Mouse (Mus musculus) lung, adult 18-20 months (tissue): ENCODE data around the gene Hif1an.
A peak's percentile ranks its signal among the peaks of the same experiment; 100 is the strongest.

ENCODE experiments used
- DNase-seq, 2 experiments: peaks; one replicate each; pipeline ENCODE4 v3.0.0; 2022; ENCODE audit warnings: mixed read lengths in 2 of 2

Gene Hif1an

GRCm38 (mm10) chr19:44567763-44568162 lies 5.1 kb downstream of the Hif1an start:
- DNase-seq, result peak; percentile 62

DNA sequence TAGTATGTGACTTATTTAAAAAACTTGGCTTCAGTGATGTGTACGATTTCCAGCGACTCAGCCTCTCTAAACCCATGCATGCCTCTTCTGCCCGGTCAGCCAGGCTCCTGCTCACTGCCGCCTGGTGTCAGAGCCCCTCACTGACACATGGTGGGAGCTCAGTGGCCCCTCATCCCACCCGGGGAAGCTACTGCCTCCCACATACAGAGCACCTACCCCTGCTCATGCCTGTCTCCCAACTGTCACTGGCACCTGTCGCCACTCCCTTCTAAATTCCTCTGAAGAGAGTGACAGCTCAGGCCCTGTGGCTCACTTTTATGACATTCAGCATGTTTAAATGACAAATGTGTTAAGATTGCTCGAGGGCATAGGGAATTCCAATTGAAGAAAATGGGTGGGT lies 13.6 kb downstream of the Hif1an start:
- no peak for DNase-seq

DNA sequence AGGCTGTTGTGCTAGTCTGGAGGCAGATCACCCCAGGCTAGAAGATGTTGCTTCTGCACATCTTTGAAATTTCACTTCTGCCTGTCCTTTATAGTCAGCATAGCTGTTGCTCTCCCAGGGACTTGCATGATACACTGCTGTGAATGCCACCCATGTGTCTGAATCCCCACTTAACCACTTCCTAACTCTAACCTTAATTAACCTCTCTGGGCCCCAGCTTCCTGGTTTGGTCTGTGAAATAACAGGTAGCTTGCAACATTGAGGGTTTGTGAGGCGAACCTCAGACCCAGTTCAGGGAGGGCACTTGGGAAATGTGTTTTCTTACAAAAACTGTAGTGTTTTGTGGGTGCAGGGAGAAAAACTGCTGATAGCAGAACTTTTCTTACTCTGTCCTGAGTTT lies 15.4 kb downstream of the Hif1an start:
- no peak for DNase-seq

DNA sequence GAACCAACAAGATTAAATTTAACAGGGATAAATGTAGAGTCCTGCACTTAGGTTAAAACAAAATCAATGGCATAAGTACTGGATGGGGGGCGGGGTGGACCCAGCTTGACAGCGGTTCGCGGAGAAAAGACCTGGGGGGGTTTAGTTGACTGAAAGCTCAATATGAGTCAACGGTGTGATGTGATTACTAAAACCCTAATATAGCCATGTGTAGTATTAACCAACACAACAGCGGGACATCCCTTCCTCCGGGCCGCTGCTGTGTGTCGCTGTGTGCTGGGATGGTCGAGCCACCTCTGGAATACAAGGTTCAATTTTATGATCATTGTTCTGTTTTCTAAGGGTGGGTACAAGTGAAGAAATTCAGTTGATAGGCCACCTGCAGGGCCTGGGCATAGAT lies 19.5 kb downstream of the Hif1an start:
- DNase-seq, result no peak

GRCm38 (mm10) chr19:44582638-44583309 lies 20.1 kb downstream of the Hif1an start:
- DNase-seq, result peak; percentile 82 to 87

- no peak for DNase-seq
Observed at GRCm38 (mm10) chr19:44588036-44588435, 25.4 kb downstream of the Hif1an start.

- no peak for DNase-seq
Observed at GRCm38 (mm10) chr19:44589591-44590223, 27.1 kb downstream of the Hif1an start.

DNA sequence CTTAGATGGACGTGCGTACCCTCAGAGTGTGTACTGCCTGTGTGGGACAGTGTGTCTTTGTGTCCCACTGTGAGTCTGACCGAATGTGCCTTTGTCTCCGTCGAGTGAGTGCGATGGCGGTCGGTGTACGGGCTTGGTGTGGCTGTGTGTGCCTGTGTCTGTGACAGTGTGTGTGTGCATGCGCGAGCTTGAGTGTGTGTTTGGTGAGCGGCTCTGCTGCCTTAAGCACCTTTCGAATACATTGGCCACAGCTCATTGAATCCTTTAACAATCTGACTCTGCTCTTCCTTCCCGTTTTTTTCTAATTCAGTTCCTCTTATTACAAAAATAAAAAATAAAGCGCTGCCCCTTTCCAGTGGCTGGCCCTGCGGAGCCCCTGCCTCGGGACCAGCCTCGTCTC lies 28.3 kb downstream of the Hif1an start:
- DNase-seq, result no peak

- DNase-seq, result no peak
Observed at GRCm38 (mm10) chr19:44591638-44592037, 29.0 kb downstream of the Hif1an start.

- no peak for DNase-seq
Observed at GRCm38 (mm10) chr19:44594180-44594579, 31.5 kb downstream of the Hif1an start.

DNA sequence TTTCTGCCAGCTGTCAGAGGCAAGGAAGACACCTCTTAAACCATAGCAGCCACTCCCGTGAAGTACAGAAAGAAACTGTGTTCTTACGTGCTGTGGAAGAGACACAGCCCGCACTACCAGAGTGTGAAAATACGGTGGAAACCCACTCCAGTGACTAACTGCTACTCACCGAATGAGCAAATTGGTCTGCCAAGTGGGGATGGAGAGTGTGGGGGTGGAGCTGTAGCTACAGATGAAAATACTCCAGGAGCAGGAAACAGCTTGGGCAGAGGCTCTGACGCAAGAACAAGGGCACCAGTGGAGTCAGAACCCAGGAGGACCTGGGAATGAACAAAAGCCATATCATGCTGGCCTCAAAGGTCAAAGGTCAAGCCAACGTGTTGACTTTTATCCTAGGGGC lies 55.5 kb downstream of the Hif1an start:
- DNase-seq, result no peak
